Mouse (Mus musculus) embryonic stem cell, embryonic (primary cell): Measurements from ENCODE around the gene Uts2.

ENCODE experiments used
- CTCF ChIA-PET, 4 experiments: fragments of 300-600 bp in 2 of 4; fragments of 350-600 bp in 2 of 4; sonication (Branson Sonifier 250); formaldehyde crosslinking; loops; one replicate each; lab custom pipeline; 2022; ENCODE audit warnings: inconsistent platforms in 2 of 4; lab: Charles Lee
- POLR2A ChIA-PET, 4 experiments: fragments of 300-600 bp in 2 of 4; fragments of 350-600 bp in 2 of 4; sonication (Branson Sonifier 250); formaldehyde crosslinking; loops; one replicate each; lab custom pipeline; 2022; ENCODE audit warnings: antibody characterized with exemption in 4 of 4, inconsistent platforms in 1 of 4; lab: Charles Lee

Gene Uts2

GRCm38 (mm10) chr4:150996797-150997196 lies at the start of gene Uts2:
Gene Uts2, plus strand, starts transcription at chr4:150997097.
- ChIA-PET POLR2A (interaction anchor here in 1 of 4 experiments (0.7 kb wide), 1 partner anchor 658 kb away, joined by 3 read pairs; no protein-coding TSS in a partner anchor), CTCF (interaction anchor here in 1 of 4 experiments (0.6 to 2.8 kb wide), 2 partner anchors 11 to 256 kb away, joined by 4 to 11 read pairs; no protein-coding TSS in a partner anchor)

- ChIA-PET CTCF (interaction anchor here in 2 of 4 experiments (0.6 to 1.1 kb wide), 5 partner anchors 11 to 552 kb away, joined by 3 to 4 read pairs (median 3); no protein-coding TSS in a partner anchor), POLR2A (interaction anchor here in 3 of 4 experiments (0.6 to 1.0 kb wide), 4 partner anchors 11 to 650 kb away, joined by 3 to 4 read pairs (median 3); no protein-coding TSS in a partner anchor)
Observed at GRCm38 (mm10) chr4:150950972-150951371, 45.9 kb upstream of the Uts2 start.

GRCm38 (mm10) chr4:150956369-150957105 lies 40.4 kb upstream of the Uts2 start:
- ChIA-PET POLR2A (interaction anchor here in 2 of 4 experiments (1.1 to 1.9 kb wide), 6 partner anchors 9 to 313 kb away, joined by 3 to 4 read pairs (median 4); no protein-coding TSS in a partner anchor), CTCF (interaction anchor here in 3 of 4 experiments (0.5 to 2.7 kb wide), 14 partner anchors 8 to 664 kb away, joined by 3 to 12 read pairs (median 3); no protein-coding TSS in a partner anchor)

GRCm38 (mm10) chr4:150957106-150957458 lies 39.8 kb upstream of the Uts2 start:
- ChIA-PET CTCF (interaction anchor here in 3 of 4 experiments (0.5 to 2.7 kb wide), 11 partner anchors 7 to 665 kb away, joined by 3 to 12 read pairs (median 4); no protein-coding TSS in a partner anchor), POLR2A (interaction anchor here in 3 of 4 experiments (0.5 to 1.9 kb wide), 7 partner anchors 9 to 687 kb away, joined by 3 to 4 read pairs (median 3); no protein-coding TSS in a partner anchor)

- ChIA-PET CTCF (interaction anchor here in 1 of 4 experiments (1.0 kb wide), 1 partner anchor 33 kb away, joined by 3 read pairs; no protein-coding TSS in a partner anchor), POLR2A (interaction anchor here in 1 of 4 experiments (1.4 kb wide), 1 partner anchor 21 kb away, joined by 3 read pairs; no protein-coding TSS in a partner anchor)
Observed at GRCm38 (mm10) chr4:150958536-150958935, 38.4 kb upstream of the Uts2 start.

GRCm38 (mm10) chr4:150962231-150962630 lies 34.7 kb upstream of the Uts2 start:
- ChIA-PET POLR2A (interaction anchor here in 2 of 4 experiments (0.7 to 0.9 kb wide), 3 partner anchors 20 to 48 kb away, joined by 3 read pairs; partner anchors contain the start of genes Park7 (in 1 of the 2) and Tnfrsf9 (in 1 of the 2)), CTCF (interaction anchor here in 1 of 4 experiments (1.9 kb wide), 1 partner anchor 36 kb away, joined by 7 read pairs; no protein-coding TSS in a partner anchor)

GRCm38 (mm10) chr4:150963711-150964110 lies 33.2 kb upstream of the Uts2 start:
- ChIA-PET POLR2A (interaction anchor here in 2 of 4 experiments (0.6 to 1.6 kb wide), 4 partner anchors 13 to 436 kb away, joined by 3 to 4 read pairs (median 3); no protein-coding TSS in a partner anchor), CTCF (interaction anchor here (0.6 to 3.4 kb wide), 21 partner anchors 12 to 662 kb away, joined by 3 to 33 read pairs (median 4); partner anchors contain the start of gene Slc45a1 (in 1 of the 4))

GRCm38 (mm10) chr4:150964635-150965554 lies 32.0 kb upstream of the Uts2 start:
- POLR2A ChIA-PET: interaction anchor here in 3 of 4 experiments (0.6 to 1.6 kb wide), 11 partner anchors 14 to 309 kb away, joined by 3 to 5 read pairs (median 3); no protein-coding TSS in a partner anchor

GRCm38 (mm10) chr4:150965555-150965951 lies 31.3 kb upstream of the Uts2 start:
- CTCF ChIA-PET: interaction anchor here (0.7 to 3.4 kb wide), 42 partner anchors 8 to 669 kb away, joined by 3 to 33 read pairs (median 4); no protein-coding TSS in a partner anchor
- POLR2A ChIA-PET: interaction anchor here in 3 of 4 experiments (0.6 to 1.6 kb wide), 6 partner anchors 50 to 401 kb away, joined by 3 to 5 read pairs (median 3); no protein-coding TSS in a partner anchor

More at GRCm38 (mm10) chr4:150964635-150965554, 32.0 kb upstream of the Uts2 start:
- CTCF ChIA-PET: interaction anchor here (0.5 to 3.4 kb wide), 72 partner anchors 8 to 700 kb away, joined by 3 to 33 read pairs (median 4); partner anchors contain the start of genes Park7 (in 1 of the 4), Slc45a1 (in 1 of the 4) and Tnfrsf9 (in 1 of the 4)

- POLR2A ChIA-PET: no interaction called here
- CTCF ChIA-PET: interaction anchor here in 3 of 4 experiments (0.6 to 3.4 kb wide), 26 partner anchors 11 to 342 kb away, joined by 3 to 33 read pairs (median 6); no protein-coding TSS in a partner anchor
Observed at GRCm38 (mm10) chr4:150966556-150966955, 30.3 kb upstream of the Uts2 start.

- CTCF ChIA-PET: interaction anchor here in 3 of 4 experiments (0.7 to 2.5 kb wide), 17 partner anchors 9 to 313 kb away, joined by 3 to 29 read pairs (median 4); no protein-coding TSS in a partner anchor
- POLR2A ChIA-PET: interaction anchor here in 3 of 4 experiments (0.6 to 1.5 kb wide), 6 partner anchors 10 to 171 kb away, joined by 3 to 7 read pairs (median 4); no protein-coding TSS in a partner anchor
Observed at GRCm38 (mm10) chr4:150968956-150969355, 27.9 kb upstream of the Uts2 start.

- ChIA-PET CTCF (interaction anchor here in 1 of 4 experiments (0.7 to 0.8 kb wide), 2 partner anchors 166 to 169 kb away, joined by 3 read pairs; no protein-coding TSS in a partner anchor), POLR2A (no interaction called here)
Observed at GRCm38 (mm10) chr4:150973264-150973663, 23.6 kb upstream of the Uts2 start.

- CTCF ChIA-PET: no interaction called here
- POLR2A ChIA-PET: no interaction called here
Observed at GRCm38 (mm10) chr4:150975145-150975544, 21.8 kb upstream of the Uts2 start.

- POLR2A ChIA-PET: interaction anchor here in 2 of 4 experiments (0.6 to 2.0 kb wide), 5 partner anchors 10 to 66 kb away, joined by 3 to 7 read pairs (median 3); partner anchors contain the start of gene Per3 (in 1 of the 2)
- CTCF ChIA-PET: interaction anchor here (0.6 to 1.8 kb wide), 28 partner anchors 9 to 1435 kb away, joined by 3 to 10 read pairs (median 4); no protein-coding TSS in a partner anchor
Observed at GRCm38 (mm10) chr4:150978156-150978910, 18.6 kb upstream of the Uts2 start.

- CTCF ChIA-PET: interaction anchor here in 3 of 4 experiments (0.7 to 2.7 kb wide), 11 partner anchors 11 to 316 kb away, joined by 3 to 12 read pairs (median 3); no protein-coding TSS in a partner anchor
- POLR2A ChIA-PET: interaction anchor here in 2 of 4 experiments (0.5 to 2.0 kb wide), 5 partner anchors 11 to 1548 kb away, joined by 3 to 7 read pairs (median 4); no protein-coding TSS in a partner anchor
Observed at GRCm38 (mm10) chr4:150979455-150979854, 17.4 kb upstream of the Uts2 start.

- ChIA-PET CTCF (interaction anchor here (0.6 to 2.7 kb wide), 13 partner anchors 11 to 315 kb away, joined by 3 to 12 read pairs (median 3); no protein-coding TSS in a partner anchor), POLR2A (interaction anchor here in 3 of 4 experiments (0.6 to 1.2 kb wide), 6 partner anchors 15 to 939 kb away, joined by 3 to 7 read pairs (median 3); no protein-coding TSS in a partner anchor)
Observed at GRCm38 (mm10) chr4:150980153-150980552, 16.7 kb upstream of the Uts2 start.
